Mouse (Mus musculus) forebrain, embryonic 14.5 days (tissue): ENCODE measurements around the gene Mrps26. TPM values are rescaled to one million over a fixed set of nuclear protein-coding genes. Genes with fewer than 3 reads are reported as not detected.

Experiments
- ATAC-seq: fragments of 200-750 bp; cut with Nextera tagmentation; 2 replicates; pipeline ENCODE4 v1.8.0; 2017; ENCODE audit warnings: mild to moderate bottlenecking, moderate library complexity
- DNase-seq: peaks from one replicate; pipeline ENCODE4 v3.0.0-alpha.2; 2015; ENCODE audit warnings: low spot score
- H3K27ac ChIP-seq: fragments of 300-500 bp; sonication (generic); 2 replicates; pipeline ENCODE4 v1.5.1; 2014; ENCODE audit warnings: low read depth, mild to moderate bottlenecking, control low read depth, low read length, moderate library complexity
- H3K27me3 ChIP-seq: fragments of 300-500 bp; sonication (generic); replicated peaks from 2 replicates; pipeline ENCODE4 v1.6.1; 2014; ENCODE audit warnings: low read length, control low read depth, mixed read lengths; ENCODE audit not compliant: control insufficient read depth, insufficient read depth
- H3K36me3 ChIP-seq: fragments of 300-500 bp; sonication (generic); 2 replicates; pipeline ENCODE4 v1.6.1; 2014; ENCODE audit warnings: low read length, control low read depth; ENCODE audit not compliant: control insufficient read depth, insufficient read depth
- H3K4me1 ChIP-seq: fragments of 300-500 bp; sonication (generic); 2 replicates; pipeline ENCODE4 v1.6.1; 2014; ENCODE audit warnings: antibody characterized with exemption, low read length, control low read depth; ENCODE audit not compliant: control insufficient read depth, insufficient read depth
- H3K4me2 ChIP-seq: fragments of 300-500 bp; sonication (generic); 2 replicates; pipeline ENCODE4 v1.6.1; 2014; ENCODE audit warnings: mild to moderate bottlenecking, control low read depth, low read length
- H3K4me3 ChIP-seq: fragments of 300-500 bp; sonication (generic); 2 replicates; pipeline ENCODE4 v1.5.1; 2014; ENCODE audit warnings: low read depth, low read length, control low read depth
- H3K9ac ChIP-seq: fragments of 300-500 bp; sonication (generic); 2 replicates; pipeline ENCODE4 v1.6.1; 2014; ENCODE audit warnings: mild to moderate bottlenecking, low read length, control low read depth, moderate library complexity
- H3K9me3 ChIP-seq: fragments of 300-500 bp; sonication (generic); replicated peaks from 2 replicates; pipeline ENCODE4 v1.6.1; 2016; ENCODE audit warnings: low read length, control low read depth, mixed read lengths; ENCODE audit not compliant: control insufficient read depth
- WGBS: fragments of 180-500 bp; shearing (Covaris S2); extraction: QIAGEN DNeasy Blood & Tissue Kit; methylation state at CpG from one replicate; pipeline ENCODE4 v1.1.7; 2014; 5-methylcytosine and 5-hydroxymethylcytosine counted together
- polyA plus RNA-seq: library from polyadenylated mRNA; unstranded; fragments of >200 nt; fragmentation: Nextera tagmentation; extraction: Ambion mirVana; gene quantifications from 2 replicates; pipeline ENCODE4 v1.2.1, GENCODE M21; 2014

The Mrps26 gene
- polyA plus RNA-seq, 1 experiment from 2014 or later: 98.1 TPM

GRCm38 (mm10) chr2:130578148-130578547 lies 14.6 kb downstream of the Mrps26 start:
- Histone ChIP-seq H3K9me3 (no peaks in the 10 kb centered on the region), H3K36me3 (no peaks in the 10 kb centered on the region), H3K4me3 (no peak overlapping the region), H3K4me2 (no peak overlapping the region), H3K4me1 (no peaks in the 10 kb centered on the region), H3K27me3 (peaks cover 73% of the 10 kb centered on the region), H3K27ac (no peak overlapping the region), H3K9ac (no peak overlapping the region)
- DNase-seq (peak; percentile 57), ATAC-seq (no peak; the same call in 1 of the 2 replicates)
- WGBS: 8% methylated on average over 11 of the region's 11 CpGs

GRCm38 (mm10) chr2:130579791-130580190 lies 16.2 kb downstream of the Mrps26 start:
- H3K4me2 ChIP-seq: no peak overlapping the region
- no peaks in the 10 kb centered on the region for H3K36me3 ChIP-seq
- H3K27me3 ChIP-seq: peaks cover 73% of the 10 kb centered on the region
- DNase-seq (no peak), ATAC-seq (no peak)
- H3K27ac ChIP-seq: no peak overlapping the region
- H3K4me3 ChIP-seq: no peak overlapping the region
- no peak overlapping the region for H3K9ac ChIP-seq
- no peaks in the 10 kb centered on the region for H3K9me3 ChIP-seq
- WGBS: 10% methylated on average over 8 of the region's 8 CpGs
- H3K4me1 ChIP-seq: no peaks in the 10 kb centered on the region

- no peak overlapping the region for H3K9ac ChIP-seq
- DNase-seq: no peak
These were observed 17.7 kb downstream of the Mrps26 start for GRCm38 (mm10) chr2:130581201-130581600.

GRCm38 (mm10) chr2:130582552-130582951 lies 19.0 kb downstream of the Mrps26 start, which contains the start of gene Avp:
Gene Avp (minus strand): TSS chr2:130582554.
- ATAC-seq (no peak), DNase-seq (no peak)
- Histone ChIP-seq H3K9ac (no peak within 1 kb of the TSS), H3K27me3 (peaks cover 51% of the 10 kb centered on the region), H3K9me3 (no peaks in the 10 kb centered on the region), H3K4me2 (no peak within 1 kb of the TSS), H3K4me1 (no peaks in the 10 kb centered on the region), H3K4me3 (no peak within 1 kb of the TSS), H3K27ac (no peak within 1 kb of the TSS), H3K36me3 (no peaks in the 10 kb centered on the region)
- 33% methylated on average over 10 of the region's 10 CpGs for WGBS

More at GRCm38 (mm10) chr2:130581201-130581600, 17.7 kb downstream of the Mrps26 start:
- no peaks in the 10 kb centered on the region for H3K36me3 ChIP-seq
- no peak for ATAC-seq
- 1% methylated on average over 16 of the region's 16 CpGs for WGBS
- peaks cover 59% of the 10 kb centered on the region for H3K27me3 ChIP-seq
- H3K4me1 ChIP-seq: no peaks in the 10 kb centered on the region
- peak overlapping the region; percentile 42 for H3K4me2 ChIP-seq
- H3K27ac ChIP-seq: no peak overlapping the region
- H3K4me3 ChIP-seq: peak overlapping the region; percentile 23; the same call in 1 of the 2 replicates
- no peaks in the 10 kb centered on the region for H3K9me3 ChIP-seq

- H3K27me3 ChIP-seq: peaks cover 36% of the 10 kb centered on the region
- no peak overlapping the region for H3K4me2 ChIP-seq
- H3K9ac ChIP-seq: no peak overlapping the region
- WGBS: 81% methylated on average over 10 of the region's 10 CpGs
- no peak for ATAC-seq
- DNase-seq: no peak
- no peaks in the 10 kb centered on the region for H3K36me3 ChIP-seq
- no peaks in the 10 kb centered on the region for H3K4me1 ChIP-seq
- H3K9me3 ChIP-seq: no peaks in the 10 kb centered on the region
- no peak overlapping the region for H3K4me3 ChIP-seq
- no peak overlapping the region for H3K27ac ChIP-seq
These were observed 20.5 kb downstream of the Mrps26 start for GRCm38 (mm10) chr2:130583902-130584560.

- no peak for DNase-seq
- Histone ChIP-seq H3K9me3 (no peaks in the 10 kb centered on the region), H3K4me3 (no peak overlapping the region), H3K4me1 (no peaks in the 10 kb centered on the region), H3K27ac (no peak overlapping the region), H3K4me2 (no peak overlapping the region), H3K36me3 (peaks cover 9% of the 10 kb centered on the region), H3K27me3 (peaks cover 16% of the 10 kb centered on the region; the same call in 1 of the 2 replicates), H3K9ac (no peak overlapping the region)
- no peak for ATAC-seq
- 84% methylated on average over 6 of the region's 6 CpGs for WGBS
These were observed 22.5 kb downstream of the Mrps26 start for GRCm38 (mm10) chr2:130586016-130586415.

GRCm38 (mm10) chr2:130588373-130588772 lies 24.8 kb downstream of the Mrps26 start:
- WGBS: 87% methylated on average over 2 of the region's 2 CpGs
- Histone ChIP-seq H3K36me3 (peaks cover 20% of the 10 kb centered on the region), H3K4me1 (no peaks in the 10 kb centered on the region), H3K27ac (no peak overlapping the region), H3K9me3 (no peaks in the 10 kb centered on the region), H3K9ac (no peak overlapping the region), H3K4me3 (no peak overlapping the region), H3K4me2 (no peak overlapping the region), H3K27me3 (no peaks in the 10 kb centered on the region)
- DNase-seq (no peak), ATAC-seq (no peak)

- no peak overlapping the region for H3K9ac ChIP-seq
- 47% methylated on average over 4 of the region's 4 CpGs for WGBS
- no peaks in the 10 kb centered on the region for H3K9me3 ChIP-seq
- H3K4me2 ChIP-seq: no peak overlapping the region
- H3K27me3 ChIP-seq: no peaks in the 10 kb centered on the region
- no peak for DNase-seq
- peaks cover 21% of the 10 kb centered on the region for H3K36me3 ChIP-seq
- no peak for ATAC-seq
- H3K27ac ChIP-seq: no peak overlapping the region
- H3K4me3 ChIP-seq: no peak overlapping the region
- H3K4me1 ChIP-seq: no peaks in the 10 kb centered on the region
These were observed 25.6 kb downstream of the Mrps26 start for GRCm38 (mm10) chr2:130589157-130589556.

- no peak overlapping the region for H3K4me2 ChIP-seq
- DNase-seq (no peak), ATAC-seq (no peak)
- 97% methylated on average over 2 of the region's 2 CpGs for WGBS
- H3K36me3 ChIP-seq: peaks cover 25% of the 10 kb centered on the region
- H3K9me3 ChIP-seq: no peaks in the 10 kb centered on the region
- no peak overlapping the region for H3K27ac ChIP-seq
- H3K4me1 ChIP-seq: no peaks in the 10 kb centered on the region
- no peak overlapping the region for H3K9ac ChIP-seq
- no peaks in the 10 kb centered on the region for H3K27me3 ChIP-seq
- no peak overlapping the region for H3K4me3 ChIP-seq
These were observed 26.2 kb downstream of the Mrps26 start for GRCm38 (mm10) chr2:130589761-130590160.
